Mouse (Mus musculus) myocyte (in vitro differentiated cells): ENCODE data around the gene Hnrnpf.

Experiments used
- POLR2A ChIP-seq: IDR thresholded peaks from one replicate; pipeline ENCODE4 v1.6.1; 2011; ENCODE audit warnings: low read depth, mild to moderate bottlenecking, control low read depth, moderate library complexity; ENCODE audit not compliant: insufficient read length
- TCF3 ChIP-seq: IDR thresholded peaks from one replicate; pipeline ENCODE4 v1.6.1; 2011; ENCODE audit warnings: low read depth, control low read depth; ENCODE audit not compliant: insufficient read length

GRCm38 (mm10) chr6:117926871-117927491 is 26.9 kb downstream of the Hnrnpf start:
- no peak for TF ChIP-seq TCF3
- TF ChIP-seq POLR2A: no peak
